Mouse (Mus musculus): ENCODE measurements around the gene Mmab.

Gene Mmab

GRCm38 (mm10) chr5:114428621-114429020, 15.2 kb downstream of the Mmab start:
- no peak for DNase-seq (ENCODE audit: low read depth)

GRCm38 (mm10) chr5:114426732-114427131, 17.1 kb downstream of the Mmab start:
- no peak for DNase-seq (ENCODE audit: low read depth)

DNA sequence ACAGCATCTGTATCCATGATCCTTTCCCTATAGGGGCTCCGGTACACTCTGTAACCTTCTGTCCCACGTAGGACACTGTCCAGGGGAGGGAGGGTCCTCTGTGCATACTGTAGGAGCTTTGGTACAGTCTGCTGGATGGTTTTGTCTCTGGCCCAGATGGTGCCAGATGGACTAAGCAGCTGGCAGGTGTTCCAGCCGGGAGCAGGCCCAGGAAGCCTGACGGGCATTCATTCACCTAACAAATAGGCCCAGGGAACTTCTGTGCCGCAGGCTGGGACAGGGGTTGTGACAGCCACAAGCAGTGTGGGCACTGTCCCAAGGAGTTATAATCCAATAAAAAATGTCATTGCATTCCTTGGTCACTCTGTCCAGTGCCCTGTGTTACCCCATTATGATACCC, 19.9 kb downstream of the Mmab start:
- no peak for DNase-seq (ENCODE audit: low read depth)

DNA sequence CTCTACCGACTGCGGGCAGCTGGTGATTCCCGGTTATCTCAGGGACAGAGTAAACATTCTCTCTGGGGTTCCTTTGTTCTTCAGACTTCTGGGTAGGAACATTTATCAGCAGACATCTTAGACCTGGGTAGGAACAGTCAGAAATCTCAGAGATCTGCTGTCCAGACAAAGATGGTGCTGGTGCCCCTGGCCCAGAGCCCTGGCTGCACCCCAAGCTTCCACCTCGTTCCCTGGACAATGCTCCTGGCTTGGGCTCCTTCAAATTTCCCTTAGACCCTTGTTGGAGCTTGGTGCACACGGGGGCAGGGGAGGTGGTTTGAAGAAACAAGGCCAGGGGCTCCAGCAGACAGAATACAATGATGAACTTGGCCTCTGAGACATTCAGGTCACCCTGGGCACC, 21.3 kb downstream of the Mmab start:
- DNase-seq (ENCODE audit: low read depth), result no peak

DNA sequence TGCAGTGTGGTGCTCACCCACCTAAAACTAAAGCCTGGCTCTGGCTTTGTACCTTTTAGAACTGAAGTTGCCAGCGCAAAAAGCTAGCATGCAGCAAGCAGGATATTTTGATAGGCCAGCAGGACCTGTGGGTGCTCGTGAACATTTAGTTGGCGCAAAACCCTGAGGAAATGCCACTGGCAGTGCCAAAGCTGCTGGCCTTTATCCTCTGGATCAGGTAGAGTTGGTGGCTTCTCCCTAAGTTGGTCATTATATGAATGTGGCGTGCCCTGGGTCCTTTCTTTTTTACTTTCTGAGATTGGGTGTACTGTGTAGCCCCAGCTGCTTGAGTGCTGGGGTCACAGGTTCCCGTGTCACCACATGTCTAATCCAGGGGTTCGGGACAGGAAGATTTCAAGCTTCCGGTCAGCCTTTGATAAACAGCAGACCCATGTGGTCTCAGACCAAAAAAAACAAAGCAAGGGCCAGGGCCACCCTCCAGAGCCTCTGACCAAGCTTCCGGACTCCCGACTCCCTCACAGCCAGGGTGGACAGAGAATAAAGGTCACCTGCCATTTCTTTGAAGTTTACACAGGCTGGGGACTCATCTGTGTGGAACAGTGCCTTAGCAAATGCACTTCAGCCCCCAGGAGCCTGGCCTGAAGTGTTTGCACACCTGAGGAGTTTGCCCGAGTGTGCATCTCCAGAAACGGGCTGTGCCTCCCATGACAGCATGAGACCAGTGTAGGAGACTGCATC, 22.1 kb downstream of the Mmab start:
- DNase-seq (ENCODE audit: low read depth), result no peak

GRCm38 (mm10) chr5:114418541-114418940, 25.3 kb downstream of the Mmab start:
- DNase-seq (ENCODE audit: low read depth), result no peak

DNA sequence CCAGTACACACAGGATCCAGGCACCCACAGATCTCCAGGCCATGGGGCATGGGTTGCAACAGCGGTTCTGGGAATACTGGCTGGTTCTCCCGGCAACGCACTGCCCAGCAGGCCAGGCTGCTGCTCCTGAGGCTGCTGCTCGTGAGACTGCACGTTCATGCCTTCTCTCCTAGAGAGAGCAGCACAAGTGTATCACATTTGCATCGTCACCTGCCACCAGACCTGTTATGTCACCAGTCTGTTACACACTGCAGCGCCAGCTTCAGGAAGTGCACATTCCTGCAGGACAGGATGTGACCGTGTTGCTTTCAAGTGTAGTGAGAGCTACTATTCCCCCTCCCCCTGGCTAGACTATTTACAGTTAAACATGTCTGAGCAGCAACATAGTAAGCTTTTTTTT, 27.0 kb downstream of the Mmab start:
- DNase-seq (ENCODE audit: low read depth), result no peak

GRCm38 (mm10) chr5:114415606-114416005, 28.3 kb downstream of the Mmab start:
- no peak for DNase-seq (ENCODE audit: low read depth)

GRCm38 (mm10) chr5:114413067-114413735, 30.7 kb downstream of the Mmab start:
- no peak for DNase-seq (ENCODE audit: low read depth)

DNA sequence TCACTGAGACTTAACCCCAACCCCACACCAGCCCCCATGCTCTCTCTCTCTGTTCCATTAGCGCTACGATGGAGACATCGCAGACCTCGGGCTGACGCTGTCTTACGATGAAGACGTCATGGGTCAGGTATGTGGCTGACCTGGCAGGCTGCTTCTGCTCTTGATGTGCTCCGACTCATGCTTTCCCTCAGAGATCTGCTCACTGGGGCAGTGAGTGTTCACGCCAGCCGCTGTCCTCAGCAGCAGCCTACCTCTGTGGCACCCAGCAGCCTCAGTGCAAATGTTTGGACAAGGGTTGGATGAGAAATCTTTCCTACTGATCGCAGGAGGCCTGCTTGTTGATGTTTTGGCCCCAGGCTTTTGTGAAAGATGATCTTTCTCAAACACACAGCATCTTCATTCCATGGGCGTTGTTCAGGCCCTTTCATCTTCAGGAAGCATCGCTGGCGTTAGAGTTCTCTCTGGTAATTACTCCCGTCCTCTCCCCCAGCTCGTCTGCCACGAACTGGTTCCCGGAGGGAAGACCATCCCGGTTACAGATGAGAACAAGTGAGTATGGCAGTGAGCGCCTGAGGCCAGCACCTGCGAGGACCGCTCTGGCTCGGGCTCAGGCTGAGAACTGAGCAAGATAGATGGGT, 31.4 kb downstream of the Mmab start:
- no peak for DNase-seq (ENCODE audit: low read depth)

DNA sequence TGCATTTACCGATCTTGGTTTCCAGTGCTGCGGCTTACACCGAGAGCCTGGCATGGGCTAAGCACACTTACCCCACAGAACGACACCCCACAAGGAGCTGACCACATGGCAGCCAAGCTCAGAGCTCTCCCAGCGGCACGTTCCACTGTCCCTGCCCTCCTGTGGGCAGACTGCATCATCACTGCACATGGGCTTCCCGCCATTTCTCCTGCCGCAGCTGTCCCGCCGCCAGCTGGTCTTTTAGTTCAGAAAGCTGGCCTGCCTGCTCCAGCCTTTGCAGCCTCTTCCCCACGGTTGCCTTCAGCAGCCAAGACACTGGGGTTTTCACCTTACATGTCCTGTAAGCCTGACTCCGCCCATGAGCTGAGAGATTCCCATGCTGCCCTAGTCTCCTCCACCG, 33.4 kb downstream of the Mmab start:
- DNase-seq (ENCODE audit: low read depth), result no peak

DNA sequence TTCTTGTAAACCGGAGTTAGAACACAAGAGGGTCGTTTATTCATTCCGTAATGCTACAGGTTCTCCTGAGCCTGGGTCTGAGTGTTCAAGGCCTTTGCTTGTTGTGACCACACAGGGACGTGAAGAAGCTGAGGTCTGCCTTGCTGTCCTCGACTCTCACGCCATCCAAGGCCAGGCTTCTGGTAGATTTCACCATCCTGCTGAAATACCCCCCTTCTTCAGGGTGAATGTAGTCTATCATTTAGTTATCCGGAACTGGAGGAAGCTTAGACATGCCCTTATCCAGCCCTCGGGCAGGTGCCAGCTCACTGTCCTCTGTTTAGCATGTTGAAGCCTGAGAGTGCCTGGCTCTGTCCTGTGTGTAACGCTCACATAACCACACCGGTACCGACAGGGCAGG, 35.0 kb downstream of the Mmab start:
- no peak for DNase-seq (ENCODE audit: low read depth)

DNA sequence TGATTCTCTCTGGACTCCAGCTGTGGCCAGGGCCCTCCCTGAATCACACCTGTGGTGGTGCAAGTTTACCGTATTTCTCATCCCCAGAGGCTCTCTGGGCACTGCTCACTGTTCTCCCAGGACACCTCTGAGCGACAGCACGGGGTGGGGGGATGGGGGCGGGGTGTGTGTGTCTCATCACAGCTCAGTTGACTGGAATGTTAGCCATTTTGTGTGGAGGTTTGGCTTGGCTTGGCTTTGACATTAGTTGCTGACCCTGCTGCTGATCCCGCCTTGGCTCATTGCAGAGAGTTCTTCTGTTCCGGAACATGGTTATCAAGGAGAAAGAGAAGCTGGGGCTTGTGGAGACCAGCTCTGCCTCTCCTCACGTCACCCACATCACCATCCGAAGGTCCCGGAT, 36.0 kb downstream of the Mmab start:
- no peak for DNase-seq (ENCODE audit: low read depth)

GRCm38 (mm10) chr5:114407269-114407668, 36.6 kb downstream of the Mmab start:
- DNase-seq (ENCODE audit: low read depth), result no peak

DNA sequence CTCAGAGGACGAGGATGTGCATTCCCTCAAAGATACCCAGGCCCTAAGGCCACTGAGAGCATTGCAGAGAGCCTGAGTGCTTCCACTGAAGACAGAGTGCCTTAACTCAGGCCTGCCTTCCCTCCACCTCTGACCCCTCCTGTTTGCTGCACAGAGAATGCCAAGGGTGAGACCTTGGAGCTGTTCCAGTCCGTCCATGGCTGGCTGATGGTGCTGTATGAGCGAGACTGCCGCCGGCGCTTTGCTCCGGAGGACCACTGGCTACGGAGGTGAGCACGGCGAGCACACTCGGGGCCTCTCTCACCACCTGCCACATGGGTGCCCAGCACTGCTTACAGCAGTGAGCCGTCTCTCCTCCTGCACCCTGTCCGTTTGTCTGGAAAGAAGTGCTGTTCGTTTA, 37.3 kb downstream of the Mmab start:
- no peak for DNase-seq (ENCODE audit: low read depth)

GRCm38 (mm10) chr5:114393169-114393568, 50.7 kb downstream of the Mmab start:
- DNase-seq (ENCODE audit: low read depth), result no peak

- no peak for DNase-seq (ENCODE audit: low read depth)
Measured at GRCm38 (mm10) chr5:114384448-114384847, 59.4 kb downstream of the Mmab start.

- DNase-seq (ENCODE audit: low read depth), result no peak
Measured at GRCm38 (mm10) chr5:114383184-114383904, 60.5 kb downstream of the Mmab start.
